Mouse (Mus musculus): ENCODE measurements at regions not wholly inside any gene's neighbourhood (a gene's known extent, or its start where the extent isn't known, plus 50 kb on each side); places are given as distances from the start of the nearest gene placed in this dataset.

GRCm38 (mm10) chr9:103872119-103872518 lies 110.5 kb upstream of the Tmem108 start:
- TF ChIP-seq POLR2A (IDR thresholded peaks at IDR 0.05; ENCODE audit: borderline replicate concordance, low read depth, low read length) (no peak), CTCF (IDR thresholded peaks at IDR 0.05; ENCODE audit: low read depth, low read length) (no peak)
